Mouse (Mus musculus) MEL (cell line): ENCODE measurements at regions not wholly inside any gene's neighbourhood (a gene's known extent, or its start where the extent isn't known, plus 50 kb on each side); places are given as distances from the start of the nearest gene placed in this dataset.

Experiments used
- DNase-seq: peaks from one replicate; pipeline ENCODE4 v3.0.0; 2011; ENCODE audit warnings: low read depth, low spot score
- H3K27ac ChIP-seq: 2 replicates; pipeline ENCODE4 v1.5.1; 2012; ENCODE audit warnings: low read depth, mild to moderate bottlenecking, control low read depth, low read length, moderate library complexity; ENCODE audit not compliant: control insufficient read depth
- H3K27me3 ChIP-seq, 2 experiments: fragments of 150-350 bp in 1 of 2; sonication (generic) in 1 of 2; 2 replicates each; pipeline ENCODE4 v1.6.1; 2012; ENCODE audit warnings: low read length in 2 of 2, mild to moderate bottlenecking in 2 of 2, improper control_type of control experiment in 1 of 2, moderate library complexity in 1 of 2; ENCODE audit not compliant: insufficient read depth in 2 of 2, control insufficient read depth in 1 of 2
- H3K36me3 ChIP-seq, 2 experiments: 2 replicates each; pipeline ENCODE4 v1.6.1; 2012 to 2014; ENCODE audit warnings: low read length in 2 of 2, improper control_type of control experiment in 1 of 2, inconsistent platforms in 1 of 2, mild to moderate bottlenecking in 1 of 2; ENCODE audit not compliant: insufficient read depth in 2 of 2, control insufficient read depth in 1 of 2
- H3K4me1 ChIP-seq, 2 experiments: fragments of 150-350 bp in 1 of 2; sonication (generic) in 1 of 2; 2 replicates each; pipeline ENCODE4 v1.6.1; 2012; ENCODE audit warnings: low read length in 2 of 2, improper control_type of control experiment in 1 of 2, mild to moderate bottlenecking in 1 of 2; ENCODE audit not compliant: insufficient read depth in 2 of 2, control insufficient read depth in 1 of 2
- H3K4me3 ChIP-seq, 2 experiments: fragments of 150-350 bp in 1 of 2; sonication (generic) in 1 of 2; 2 replicates each; pipeline ENCODE4 v1.5.1; 2012; ENCODE audit warnings: low read depth in 2 of 2, low read length in 2 of 2, mild to moderate bottlenecking in 2 of 2, moderate library complexity in 2 of 2, control low read depth in 1 of 2, improper control_type of control experiment in 1 of 2; ENCODE audit not compliant: control insufficient read depth in 1 of 2, insufficient read depth in 1 of 2
- H3K79me2 ChIP-seq: 2 replicates; pipeline ENCODE4 v1.6.1; 2012; ENCODE audit warnings: mild to moderate bottlenecking, low read length, moderate library complexity; ENCODE audit not compliant: control insufficient read depth, poor library complexity, insufficient read depth
- H3K9ac ChIP-seq: 2 replicates; pipeline ENCODE4 v1.6.1; 2012; ENCODE audit warnings: low read depth, mild to moderate bottlenecking, control low read depth, low read length, moderate library complexity; ENCODE audit not compliant: control insufficient read depth, poor library complexity, severe bottlenecking
- H3K9me3 ChIP-seq: fragments of 150-350 bp; sonication (generic); replicated peaks from 2 replicates; pipeline ENCODE4 v1.6.1; 2012; ENCODE audit warnings: mild to moderate bottlenecking, low read length, improper control_type of control experiment, moderate library complexity; ENCODE audit not compliant: insufficient read depth
- CHD1 ChIP-seq: IDR thresholded peaks from 2 replicates; pipeline ENCODE4 v1.6.1; 2012; ENCODE audit warnings: low read depth, mild to moderate bottlenecking, inconsistent platforms, low read length, improper control_type of control experiment
- CHD2 ChIP-seq: IDR thresholded peaks from 2 replicates; pipeline ENCODE4 v1.6.1; 2011; ENCODE audit warnings: low read length, improper control_type of control experiment
- ETS1 ChIP-seq: IDR thresholded peaks from 2 replicates; pipeline ENCODE4 v1.6.1; 2012; ENCODE audit warnings: low read depth, mild to moderate bottlenecking, inconsistent platforms, low read length, improper control_type of control experiment, moderate library complexity
- GABPA ChIP-seq: IDR thresholded peaks from 2 replicates; pipeline ENCODE4 v1.6.1; 2012; ENCODE audit warnings: low read depth, mild to moderate bottlenecking, inconsistent platforms, low read length, improper control_type of control experiment, moderate library complexity
- MAX ChIP-seq: IDR thresholded peaks from 2 replicates; pipeline ENCODE4 v1.6.1; 2011; ENCODE audit warnings: low read length, improper control_type of control experiment
- MYB ChIP-seq: IDR thresholded peaks from 2 replicates; pipeline ENCODE4 v1.6.1; 2011; ENCODE audit warnings: mild to moderate bottlenecking, low read depth, low read length, improper control_type of control experiment
- NRF1 ChIP-seq: IDR thresholded peaks from 2 replicates; pipeline ENCODE4 v1.6.1; 2014; ENCODE audit warnings: low read depth, mild to moderate bottlenecking, inconsistent platforms, low read length, improper control_type of control experiment, moderate library complexity; ENCODE audit not compliant: poor library complexity, insufficient read depth, severe bottlenecking
- POLR2A ChIP-seq, 2 experiments: IDR thresholded peaks; 2 replicates each; pipeline ENCODE4 v1.6.1; 2011 to 2012; ENCODE audit warnings: low read length in 2 of 2, mild to moderate bottlenecking in 2 of 2, control low read depth in 1 of 2, improper control_type of control experiment in 1 of 2, low read depth in 1 of 2, moderate library complexity in 1 of 2; ENCODE audit not compliant: control insufficient read depth in 1 of 2, insufficient read depth in 1 of 2, poor library complexity in 1 of 2
- POLR2AphosphoS2 ChIP-seq: IDR thresholded peaks from 2 replicates; pipeline ENCODE4 v1.6.1; 2011; ENCODE audit warnings: low read length, improper control_type of control experiment
- POLR2AphosphoS5 ChIP-seq: IDR thresholded peaks from 2 replicates; pipeline ENCODE4 v1.6.1; 2012; ENCODE audit warnings: low read depth, borderline replicate concordance, mild to moderate bottlenecking, inconsistent platforms, low read length, moderate library complexity, mixed read lengths
- RAD21 ChIP-seq: IDR thresholded peaks from 2 replicates; pipeline ENCODE4 v1.6.1; 2011; ENCODE audit warnings: mild to moderate bottlenecking, low read depth, low read length, improper control_type of control experiment
- RCOR1 ChIP-seq: IDR thresholded peaks from 2 replicates; pipeline ENCODE4 v1.6.1; 2012; ENCODE audit warnings: low read depth, mild to moderate bottlenecking, inconsistent platforms, low read length, improper control_type of control experiment
- TBP ChIP-seq: IDR thresholded peaks from 2 replicates; pipeline ENCODE4 v1.8.0; 2011; ENCODE audit warnings: low read depth, low read length, improper control_type of control experiment
- UBTF ChIP-seq: IDR thresholded peaks from 2 replicates; pipeline ENCODE4 v1.6.1; 2012; ENCODE audit warnings: low read depth, mild to moderate bottlenecking, inconsistent platforms, low read length, improper control_type of control experiment, moderate library complexity, borderline replicate concordance; ENCODE audit not compliant: insufficient read depth
- USF1 ChIP-seq: IDR thresholded peaks from 2 replicates; pipeline ENCODE4 v1.6.1; 2014; ENCODE audit warnings: low read depth, mild to moderate bottlenecking, inconsistent platforms, low read length, improper control_type of control experiment, moderate library complexity
- USF2 ChIP-seq, 2 experiments: IDR thresholded peaks; 2 replicates each; pipeline ENCODE4 v1.6.1; 2011 to 2012; ENCODE audit warnings: improper control_type of control experiment in 2 of 2, low read length in 2 of 2, borderline replicate concordance in 1 of 2, inconsistent platforms in 1 of 2, low read depth in 1 of 2, mild to moderate bottlenecking in 1 of 2; ENCODE audit not compliant: insufficient read depth in 1 of 2
- ZC3H11A ChIP-seq: IDR thresholded peaks from 2 replicates; pipeline ENCODE4 v1.6.1; 2012; ENCODE audit warnings: low read depth, mild to moderate bottlenecking, inconsistent platforms, low read length, improper control_type of control experiment
- ZKSCAN1 ChIP-seq: IDR thresholded peaks from 2 replicates; pipeline ENCODE4 v1.6.1; 2012; ENCODE audit warnings: low read depth, mild to moderate bottlenecking, inconsistent platforms, low read length, improper control_type of control experiment, moderate library complexity
- ZMIZ1 ChIP-seq: IDR thresholded peaks from 2 replicates; pipeline ENCODE4 v1.6.1; 2012; ENCODE audit warnings: low read depth, mild to moderate bottlenecking, inconsistent platforms, low read length, improper control_type of control experiment, moderate library complexity

- H3K9me3 ChIP-seq, result no peaks in the 10 kb centered on the region
- H3K36me3 ChIP-seq, result no peaks in the 10 kb centered on the region
- TF ChIP-seq RCOR1 (no peak), MAX (no peak), GABPA (no peak), NRF1 (no peak), POLR2AphosphoS5 (no peak), RAD21 (no peak), POLR2AphosphoS2 (no peak)
- H3K4me3 ChIP-seq, result no peak overlapping the region
- DNase-seq, result no peak
- H3K27ac ChIP-seq, result no peak overlapping the region
- H3K9ac ChIP-seq, result no peak overlapping the region
- no peaks in the 10 kb centered on the region for H3K27me3 ChIP-seq
- H3K4me1 ChIP-seq, result no peaks in the 10 kb centered on the region
- no peaks in the 10 kb centered on the region for H3K79me2 ChIP-seq
These were observed 165.5 kb downstream of the Otor start for GRCm38 (mm10) chr2:143243741-143244140.

DNA sequence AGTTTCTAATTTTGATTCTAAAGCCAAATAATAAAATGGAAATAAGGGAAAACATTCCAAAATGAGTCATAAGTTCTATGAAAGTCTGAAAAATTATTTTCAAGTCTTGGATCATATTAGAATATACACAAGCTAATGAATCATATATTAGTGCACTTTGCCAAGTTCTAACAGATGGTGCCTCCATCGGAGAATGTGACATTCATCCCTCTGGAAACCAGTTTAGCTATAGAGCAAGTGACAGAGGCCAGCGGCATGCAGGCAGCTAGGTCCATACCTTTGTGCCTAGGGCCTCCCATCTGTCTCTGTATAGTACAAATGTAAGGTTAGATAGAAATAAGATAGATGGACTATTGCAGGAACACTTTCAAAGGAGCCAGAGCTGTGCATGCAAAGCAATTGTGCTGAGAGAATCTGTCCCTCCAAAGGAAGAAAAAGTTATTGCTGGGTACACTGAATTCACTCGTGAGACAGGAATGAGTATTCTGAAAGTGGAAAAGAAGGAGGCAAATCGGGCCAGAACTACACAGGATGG, 167.9 kb downstream of the Otor start:
- no peaks in the 10 kb centered on the region for H3K36me3 ChIP-seq
- H3K79me2 ChIP-seq, result no peaks in the 10 kb centered on the region
- no peaks in the 10 kb centered on the region for H3K27me3 ChIP-seq
- H3K4me3 ChIP-seq, result no peak overlapping the region
- no peak overlapping the region for H3K9ac ChIP-seq
- no peak for DNase-seq
- H3K9me3 ChIP-seq, result no peaks in the 10 kb centered on the region
- H3K4me1 ChIP-seq, result no peaks in the 10 kb centered on the region
- TF ChIP-seq CHD2 (no peak), USF2 (IDR thresholded peaks at IDR 0.05; ENCODE audit: borderline replicate concordance in 1 of 2, insufficient read depth in 1 of 2, low read depth in 1 of 2, low read length in 2 of 2) (no peak), ZC3H11A (no peak), RCOR1 (no peak), UBTF (no peak), USF1 (no peak), POLR2A (IDR thresholded peaks at IDR 0.05; ENCODE audit: control insufficient read depth in 1 of 2, insufficient read depth in 1 of 2, low read depth in 1 of 2, low read length in 2 of 2, poor library complexity in 1 of 2) (no peak), ZKSCAN1 (no peak), TBP (no peak), MYB (no peak), POLR2AphosphoS5 (no peak), RAD21 (no peak), ETS1 (no peak), ZMIZ1 (no peak), CHD1 (no peak)
- H3K27ac ChIP-seq, result no peak overlapping the region
